Comparison of ENCODE assay signal across 21 mouse cellular contexts in genomic region chr2:170552088-170552487, GRCm38 (mm10). TPM values are rescaled to one million over a fixed set of nuclear protein-coding genes. Genes with fewer than 3 reads are reported as not detected.
A peak's percentile ranks its signal among the peaks of the same experiment; 100 is the strongest.
DNase-seq lines count a peak whose midpoint lies in the region; ATAC-seq lines count a peak whose summit lies in the region.
"Had no signal": no experiment of that assay in that cellular context is flagged by ENCODE, and none has a peak within 500 bp of the region (broad histone marks: within the 10 kb centered on the region; RNA-seq: fewer than 3 reads in every experiment).

No protein-coding gene starts in this region.

- H3K4me3 ChIP-seq in forebrain, embryonic 13.5 days, result no peak overlapping the region
- no peak overlapping the region for H3K4me3 ChIP-seq in forebrain, embryonic 10.5 days
- no peak overlapping the region for H3K4me3 ChIP-seq in hindbrain, embryonic 16.5 days (ENCODE audit: low read length)
- no peak overlapping the region for H3K4me3 ChIP-seq in hindbrain, embryonic 10.5 days
- H3K4me3 ChIP-seq in forebrain, embryonic 16.5 days (replicated peaks; ENCODE audit: low read length), result no peak overlapping the region
- H3K4me3 ChIP-seq: heart, embryonic 10.5 days had no signal

- ATAC-seq in forebrain, embryonic 13.5 days, result peak; percentile 55
- peak; percentile 26; the same call in 1 of the 2 replicates for ATAC-seq in hindbrain, embryonic 16.5 days
- peak; percentile 79 for ATAC-seq in forebrain, embryonic 16.5 days
- ATAC-seq: inflammation-experienced regulatory T-cells, adult 6 months; intestine, postnatal 0 days had no signal

- no peak overlapping the region for H3K27ac ChIP-seq in forebrain, embryonic 13.5 days
- H3K27ac ChIP-seq in forebrain, embryonic 10.5 days, result no peak overlapping the region
- H3K27ac ChIP-seq in hindbrain, embryonic 16.5 days (ENCODE audit: low read depth, low read length), result no peak overlapping the region
- H3K27ac ChIP-seq in hindbrain, embryonic 10.5 days, result no peak overlapping the region
- H3K27ac ChIP-seq in forebrain, embryonic 16.5 days (ENCODE audit: low read length), result no peak overlapping the region
- H3K27ac ChIP-seq: heart, embryonic 10.5 days; hindbrain, embryonic 14.5 days had no signal

- no peak overlapping the region for H3K9ac ChIP-seq in forebrain, embryonic 13.5 days
- no peak overlapping the region for H3K9ac ChIP-seq in hindbrain, embryonic 16.5 days (ENCODE audit: low read depth, low read length)
- no peak overlapping the region for H3K9ac ChIP-seq in forebrain, embryonic 16.5 days (replicated peaks; ENCODE audit: low read depth, low read length)
- H3K9ac ChIP-seq: hindbrain, embryonic 14.5 days had no signal

- 25% methylated on average over 7 of the region's 7 CpGs for WGBS in forebrain, embryonic 13.5 days
- WGBS in forebrain, embryonic 10.5 days, result 68% methylated on average over 7 of the region's 7 CpGs
- 56% methylated on average over 7 of the region's 7 CpGs for WGBS in hindbrain, embryonic 16.5 days
- 78% methylated on average over 7 of the region's 7 CpGs for WGBS in hindbrain, embryonic 10.5 days
- WGBS in forebrain, embryonic 16.5 days, result 14% methylated on average over 7 of the region's 7 CpGs

- H3K4me1 ChIP-seq in forebrain, embryonic 13.5 days, result peaks cover 55% of the 10 kb centered on the region
- H3K4me1 ChIP-seq in forebrain, embryonic 10.5 days, result peaks cover 58% of the 10 kb centered on the region
- no peaks in the 10 kb centered on the region for H3K4me1 ChIP-seq in hindbrain, embryonic 16.5 days (ENCODE audit: control insufficient read depth, insufficient read depth, low read depth, low read length)
- peaks cover 24% of the 10 kb centered on the region for H3K4me1 ChIP-seq in hindbrain, embryonic 10.5 days (replicated peaks)
- H3K4me1 ChIP-seq in forebrain, embryonic 16.5 days (replicated peaks; ENCODE audit: control insufficient read depth, insufficient read depth, low read length), result peaks cover 28% of the 10 kb centered on the region

- no peaks in the 10 kb centered on the region for H3K36me3 ChIP-seq in forebrain, embryonic 13.5 days (ENCODE audit: poor library complexity, severe bottlenecking)
- H3K36me3 ChIP-seq in forebrain, embryonic 10.5 days (replicated peaks), result no peaks in the 10 kb centered on the region
- no peaks in the 10 kb centered on the region for H3K36me3 ChIP-seq in hindbrain, embryonic 16.5 days (ENCODE audit: control insufficient read depth, insufficient read depth, low read length)
- H3K36me3 ChIP-seq in hindbrain, embryonic 10.5 days, result no peaks in the 10 kb centered on the region
- no peaks in the 10 kb centered on the region for H3K36me3 ChIP-seq in forebrain, embryonic 16.5 days (ENCODE audit: control insufficient read depth, insufficient read depth)
- H3K36me3 ChIP-seq: heart, embryonic 10.5 days had no signal

- peaks cover 10% of the 10 kb centered on the region for H3K27me3 ChIP-seq in forebrain, embryonic 13.5 days
- H3K27me3 ChIP-seq in forebrain, embryonic 10.5 days (ENCODE audit: poor library complexity, severe bottlenecking), result peaks cover 14% of the 10 kb centered on the region; the same call in 1 of the 2 replicates
- H3K27me3 ChIP-seq in hindbrain, embryonic 16.5 days (replicated peaks; ENCODE audit: control insufficient read depth, insufficient read depth, low read length), result no peaks in the 10 kb centered on the region
- H3K27me3 ChIP-seq in hindbrain, embryonic 10.5 days (ENCODE audit: insufficient read depth, poor library complexity, severe bottlenecking), result no peaks in the 10 kb centered on the region
- H3K27me3 ChIP-seq in forebrain, embryonic 16.5 days (replicated peaks; ENCODE audit: control insufficient read depth, insufficient read depth, low read length), result no peaks in the 10 kb centered on the region

- no peak for DNase-seq in forebrain, embryonic 10.5 days (ENCODE audit: extremely low spot score, low spot score)
- DNase-seq in hindbrain, embryonic 10.5 days (ENCODE audit: low spot score), result no peak
- peak; percentile 22 for DNase-seq in brain, adult 2 months (ENCODE audit: low read depth, low spot score)
- DNase-seq in layer of hippocampus, adult 11-12 months (ENCODE audit: low spot score), result no peak
- DNase-seq in lung, adult 18-20 months, result no peak
- DNase-seq: adrenal gland, postnatal 10 days; cerebellum, adult 18-20 months; cerebellum, adult 9-11 months; cerebellum, postnatal 36 days; heart, adult 18-20 months; heart, postnatal 10 days; heart, postnatal 4 days had no signal

- H3K4me2 ChIP-seq in forebrain, embryonic 13.5 days, result no peak overlapping the region
- H3K4me2 ChIP-seq in hindbrain, embryonic 16.5 days (ENCODE audit: low read length), result no peak overlapping the region
- no peak overlapping the region for H3K4me2 ChIP-seq in forebrain, embryonic 16.5 days (ENCODE audit: low read length)
- H3K4me2 ChIP-seq: hindbrain, embryonic 14.5 days had no signal

- H3K9me3 ChIP-seq in forebrain, embryonic 13.5 days (replicated peaks), result no peaks in the 10 kb centered on the region
- H3K9me3 ChIP-seq in forebrain, embryonic 10.5 days, result no peaks in the 10 kb centered on the region
- no peaks in the 10 kb centered on the region for H3K9me3 ChIP-seq in hindbrain, embryonic 16.5 days (ENCODE audit: control insufficient read depth, low read length)
- H3K9me3 ChIP-seq in hindbrain, embryonic 10.5 days, result no peaks in the 10 kb centered on the region
- H3K9me3 ChIP-seq in forebrain, embryonic 16.5 days (ENCODE audit: control insufficient read depth, low read length), result no peaks in the 10 kb centered on the region
- H3K9me3 ChIP-seq: heart, embryonic 10.5 days had no signal

RNA-seq across cellular contexts. Expression of gene 4930470P17Rik, which starts 49.7 kb away (rescaled TPM):
- polyA plus RNA-seq in forebrain, embryonic 13.5 days (2015; fragmentation: Nextera tagmentation; extraction: Ambion mirVana), result not detected in 2 replicates
- not detected in 2 replicates for polyA plus RNA-seq in forebrain, embryonic 10.5 days (2016; fragmentation: Nextera tagmentation; extraction: Ambion mirVana)
- polyA plus RNA-seq in hindbrain, embryonic 16.5 days (2015; fragmentation: Nextera tagmentation; extraction: Ambion mirVana), result 0.19 and 0.36 TPM in 2 replicates
- not detected in 2 replicates for polyA plus RNA-seq in hindbrain, embryonic 10.5 days (2016; fragmentation: Nextera tagmentation; extraction: Ambion mirVana)
- not detected in 2 replicates for polyA plus RNA-seq in forebrain, embryonic 16.5 days (2015; fragmentation: Nextera tagmentation; extraction: Ambion mirVana)
- polyA plus RNA-seq: C2C12; heart, embryonic 10.5 days; heart, embryonic 14.5 days; inflammation-experienced regulatory T-cells, adult 6 months; intestine, postnatal 0 days had no signal

RNA-seq across cellular contexts. Expression of gene Cyp24a1, which starts 55.1 kb away (rescaled TPM):
- 0.13 TPM in 1 of 2 replicates, not detected in the other for polyA plus RNA-seq in forebrain, embryonic 13.5 days (2015; fragmentation: Nextera tagmentation; extraction: Ambion mirVana)
- 0.05 TPM in 1 of 2 replicates, not detected in the other for polyA plus RNA-seq in forebrain, embryonic 10.5 days (2016; fragmentation: Nextera tagmentation; extraction: Ambion mirVana)
- polyA plus RNA-seq in hindbrain, embryonic 16.5 days (2015; fragmentation: Nextera tagmentation; extraction: Ambion mirVana), result 0.08 and 0.10 TPM in 2 replicates
- 0.07 and 0.17 TPM in 2 replicates for polyA plus RNA-seq in hindbrain, embryonic 10.5 days (2016; fragmentation: Nextera tagmentation; extraction: Ambion mirVana)
- polyA plus RNA-seq in forebrain, embryonic 16.5 days (2015; fragmentation: Nextera tagmentation; extraction: Ambion mirVana), result 0.11 TPM in 1 of 2 replicates, not detected in the other
- polyA plus RNA-seq: C2C12; heart, embryonic 10.5 days; heart, embryonic 14.5 days; inflammation-experienced regulatory T-cells, adult 6 months; intestine, postnatal 0 days had no signal

RNA-seq across cellular contexts. Expression of gene Pfdn4, which starts 55.9 kb away (rescaled TPM):
- polyA plus RNA-seq in forebrain, embryonic 13.5 days (2015; fragmentation: Nextera tagmentation; extraction: Ambion mirVana), result 134 and 166 TPM in 2 replicates
- 94.0 and 98.9 TPM in 2 replicates for polyA plus RNA-seq in forebrain, embryonic 10.5 days (2016; fragmentation: Nextera tagmentation; extraction: Ambion mirVana)
- polyA plus RNA-seq in hindbrain, embryonic 16.5 days (2015; fragmentation: Nextera tagmentation; extraction: Ambion mirVana), result 99.8 and 124 TPM in 2 replicates
- 93.1 and 104 TPM in 2 replicates for polyA plus RNA-seq in hindbrain, embryonic 10.5 days (2016; fragmentation: Nextera tagmentation; extraction: Ambion mirVana)
- 116 and 120 TPM in 2 replicates for polyA plus RNA-seq in forebrain, embryonic 16.5 days (2015; fragmentation: Nextera tagmentation; extraction: Ambion mirVana)

Comparison
In these comparisons a context has a peak if more than half of its experiments do, and no peak if none do; other contexts are left out.
1. ATAC-seq: peak in every context shown above with its lines; median percentile 79 in forebrain, embryonic 16.5 days; 55 in forebrain, embryonic 13.5 days; 26 in hindbrain, embryonic 16.5 days.